8 mouse cellular contexts compared by ENCODE assay signal in genomic region chr7:141361510-141361909, GRCm38 (mm10). TPM values are rescaled to one million over a fixed set of nuclear protein-coding genes. Genes with fewer than 3 reads are reported as not detected.
A peak's percentile ranks its signal among the peaks of the same experiment; 100 is the strongest.
DNase-seq lines count a peak whose midpoint lies in the region; ATAC-seq lines count a peak whose summit lies in the region.

No protein-coding gene starts in this region.

- DNase-seq in ovary, postnatal 14 days (ENCODE audit: low spot score) = peak; percentile 41
- DNase-seq in ovary, adult 18-20 months (ENCODE audit: low spot score) = no peak
- peak; percentile 67 to 81 for DNase-seq in cerebellum, postnatal 36 days
- peak; percentile 69 to 80 for DNase-seq in kidney, postnatal 4 days
- no peak for DNase-seq in adrenal gland, adult 2 months
- DNase-seq in frontal cortex, adult 2 months (ENCODE audit: extremely low spot score in 1 of 2, low spot score in 1 of 2) = no peak

- 13% methylated on average over 24 of the region's 24 CpGs for WGBS in stomach, embryonic 15.5 days

- H3K27me3 ChIP-seq in stomach, embryonic 15.5 days (replicated peaks) = no peaks in the 10 kb centered on the region

- H3K4me3 ChIP-seq in stomach, embryonic 15.5 days (replicated peaks) = no peak overlapping the region

- no peak overlapping the region for H3K9ac ChIP-seq in stomach, embryonic 15.5 days

- peak; percentile 57 for ATAC-seq in stomach, embryonic 15.5 days (ENCODE audit: insufficient read depth, low FRiP score, low read depth)
- no peak for ATAC-seq in erythroblast, adult 5-6 weeks (replicated peaks; ENCODE audit: low FRiP score, poor library complexity, severe bottlenecking)

- H3K4me2 ChIP-seq in stomach, embryonic 15.5 days = peak overlapping the region; percentile 20

- no peaks in the 10 kb centered on the region for H3K9me3 ChIP-seq in stomach, embryonic 15.5 days

- 0 out of 2 replicates have a peak overlapping the region, but pooled peaks have one; percentile 28 for H3K27ac ChIP-seq in stomach, embryonic 15.5 days

- no peaks in the 10 kb centered on the region for H3K36me3 ChIP-seq in stomach, embryonic 15.5 days

- H3K4me1 ChIP-seq in stomach, embryonic 15.5 days = peaks cover 7% of the 10 kb centered on the region; the same call in 1 of the 2 replicates

RNA-seq across cellular contexts. Expression of gene Eps8l2, which starts 22.8 kb away (rescaled TPM):
- 59.6 and 59.7 TPM in 2 replicates for polyA plus RNA-seq in stomach, embryonic 15.5 days (2015; fragmentation: Nextera tagmentation; extraction: Ambion mirVana)
- total RNA-seq in erythroblast, adult 5-6 weeks (2015; ENCODE audit: low replicate concordance) = not detected in 2 replicates
- not detected in 2 replicates for total RNA-seq in erythroblast, adult 5-6 weeks (2017; ENCODE audit: low replicate concordance)
- 1 to 10 TPM; 2.7 to 3.0 TPM for total RNA-seq in adrenal gland, adult 2 months (2021)
- 2.6 and 3.8 TPM in 2 replicates for polyA plus RNA-seq in adrenal gland, adult 2 months (2012; rRNA removed)
- polyA plus RNA-seq in frontal cortex, adult 2 months (2012; rRNA removed) = 4.4 and 5.5 TPM in 2 replicates

RNA-seq across cellular contexts. Expression of gene Taldo1, which starts 30.5 kb away (rescaled TPM):
- polyA plus RNA-seq in stomach, embryonic 15.5 days (2015; fragmentation: Nextera tagmentation; extraction: Ambion mirVana) = 347 and 384 TPM in 2 replicates
- total RNA-seq in erythroblast, adult 5-6 weeks (2015; ENCODE audit: low replicate concordance) = 132 and 180 TPM in 2 replicates
- total RNA-seq in erythroblast, adult 5-6 weeks (2017; ENCODE audit: low replicate concordance) = 443 and 565 TPM in 2 replicates
- total RNA-seq in adrenal gland, adult 2 months (2021) = 100 to 1,000 TPM; 640 to 700 TPM
- polyA plus RNA-seq in adrenal gland, adult 2 months (2012; rRNA removed) = 260 and 309 TPM in 2 replicates
- polyA plus RNA-seq in frontal cortex, adult 2 months (2012; rRNA removed) = 151 and 152 TPM in 2 replicates

RNA-seq across cellular contexts. Expression of gene Tmem80, which starts 34.0 kb away (rescaled TPM):
- polyA plus RNA-seq in stomach, embryonic 15.5 days (2015; fragmentation: Nextera tagmentation; extraction: Ambion mirVana) = 39.3 and 40.6 TPM in 2 replicates
- total RNA-seq in erythroblast, adult 5-6 weeks (2015; ENCODE audit: low replicate concordance) = 6.5 and 8.4 TPM in 2 replicates
- total RNA-seq in erythroblast, adult 5-6 weeks (2017; ENCODE audit: low replicate concordance) = 10.5 and 12.9 TPM in 2 replicates
- 10 to 100 TPM; 26.9 to 34.8 TPM for total RNA-seq in adrenal gland, adult 2 months (2021)
- polyA plus RNA-seq in adrenal gland, adult 2 months (2012; rRNA removed) = 32.7 and 33.5 TPM in 2 replicates
- 60.4 and 64.8 TPM in 2 replicates for polyA plus RNA-seq in frontal cortex, adult 2 months (2012; rRNA removed)

RNA-seq across cellular contexts. Expression of gene Deaf1, which starts 34.0 kb away (rescaled TPM):
- polyA plus RNA-seq in stomach, embryonic 15.5 days (2015; fragmentation: Nextera tagmentation; extraction: Ambion mirVana) = 66.9 and 70.8 TPM in 2 replicates
- total RNA-seq in erythroblast, adult 5-6 weeks (2015; ENCODE audit: low replicate concordance) = 9.4 and 18.3 TPM in 2 replicates
- total RNA-seq in erythroblast, adult 5-6 weeks (2017; ENCODE audit: low replicate concordance) = 14.1 and 16.0 TPM in 2 replicates
- total RNA-seq in adrenal gland, adult 2 months (2021) = 10 to 100 TPM; 27.8 to 30.5 TPM
- 18.7 and 34.4 TPM in 2 replicates for polyA plus RNA-seq in adrenal gland, adult 2 months (2012; rRNA removed)
- polyA plus RNA-seq in frontal cortex, adult 2 months (2012; rRNA removed) = 43.0 and 43.8 TPM in 2 replicates

RNA-seq across cellular contexts. Expression of gene Gatd1, which starts 52.4 kb away (rescaled TPM):
- polyA plus RNA-seq in stomach, embryonic 15.5 days (2015; fragmentation: Nextera tagmentation; extraction: Ambion mirVana) = 51.1 and 53.0 TPM in 2 replicates
- 6.3 and 9.2 TPM in 2 replicates for total RNA-seq in erythroblast, adult 5-6 weeks (2015; ENCODE audit: low replicate concordance)
- total RNA-seq in erythroblast, adult 5-6 weeks (2017; ENCODE audit: low replicate concordance) = 4.9 and 6.0 TPM in 2 replicates
- 10 to 100 TPM; 29.7 to 41.1 TPM for total RNA-seq in adrenal gland, adult 2 months (2021)
- 49.5 and 58.2 TPM in 2 replicates for polyA plus RNA-seq in adrenal gland, adult 2 months (2012; rRNA removed)
- 49.9 and 55.6 TPM in 2 replicates for polyA plus RNA-seq in frontal cortex, adult 2 months (2012; rRNA removed)

Comparison
In these comparisons a context has a peak if more than half of its experiments do, and no peak if none do; other contexts are left out.
1. DNase-seq: peak in ovary, postnatal 14 days (single experiment), cerebellum, postnatal 36 days (2 of 2) and kidney, postnatal 4 days (2 of 2); none in ovary, adult 18-20 months (single experiment), adrenal gland, adult 2 months (single experiment) and frontal cortex, adult 2 months (0 of 2).